Mouse (Mus musculus) olfactory bulb, adult 2 months (tissue): ENCODE results near the gene Ccdc40.

Experiments
- CTCF ChIP-seq: fragments of 200-500 bp; IDR thresholded peaks from 2 replicates; pipeline ENCODE4 v1.5.1; 2012; ENCODE audit warnings: low read depth, mild to moderate bottlenecking, low read length, moderate library complexity; ENCODE audit not compliant: insufficient read depth
- POLR2A ChIP-seq: fragments of 200-500 bp; IDR thresholded peaks from 2 replicates; pipeline ENCODE4 v1.6.1; 2012; ENCODE audit warnings: mild to moderate bottlenecking, low read depth, low read length, moderate library complexity; ENCODE audit not compliant: insufficient read depth

GRCm38 (mm10) chr11:119235596-119235995 is 7.2 kb downstream of the Ccdc40 start:
- TF ChIP-seq CTCF (no peak), POLR2A (no peak)
